Mouse (Mus musculus): ENCODE results near the gene Cd5l. TPM values are rescaled to one million over a fixed set of nuclear protein-coding genes. Genes with fewer than 3 reads are reported as not detected.
"Not testable (repeated sequence)": the region's sequence is repeated elsewhere in the genome, so short reads cannot be mapped to it uniquely, and the experiment has no call there.

Gene Cd5l
- polyA plus RNA-seq, 1 experiment from 2014 or later: 0.15 TPM

DNA sequence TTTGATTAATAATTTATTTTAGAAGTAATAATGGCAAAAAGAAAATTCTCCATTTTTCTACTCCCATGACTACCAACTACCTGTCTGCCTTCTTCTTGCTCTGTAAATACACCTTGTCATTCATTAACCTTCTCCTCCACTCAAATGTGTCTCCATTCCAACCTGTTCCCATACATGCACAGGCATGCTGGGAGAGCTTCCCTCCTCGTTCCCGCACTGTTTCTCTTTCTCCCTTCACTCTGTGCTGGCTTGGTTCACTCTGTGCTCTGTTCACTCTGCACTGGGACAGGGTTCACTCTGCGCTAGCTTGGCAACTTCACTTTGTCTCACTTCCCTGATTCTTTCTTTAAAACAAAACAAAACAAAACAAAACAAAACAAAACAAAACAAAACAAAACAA, 19.5 kb downstream of the Cd5l start:
- no peaks in the 10 kb centered on the region for H3K36me3 ChIP-seq
- H3K4me2 ChIP-seq (replicated peaks): no peak overlapping the region
- H3K9ac ChIP-seq: no peak overlapping the region
- no peak overlapping the region for H3K4me3 ChIP-seq
- H3K4me1 ChIP-seq: 0 out of 2 replicates have a peak, but pooled peaks cover 5% of the 10 kb centered on the region
- ATAC-seq (ENCODE audit: insufficient number of reproducible peaks, insufficient read depth, low FRiP score, low TSS enrichment): no peak
- H3K9me3 ChIP-seq: no peaks in the 10 kb centered on the region
- H3K27ac ChIP-seq: no peak overlapping the region
- 58% methylated on average over 3 of the region's 3 CpGs for WGBS
- H3K27me3 ChIP-seq: no peaks in the 10 kb centered on the region

DNA sequence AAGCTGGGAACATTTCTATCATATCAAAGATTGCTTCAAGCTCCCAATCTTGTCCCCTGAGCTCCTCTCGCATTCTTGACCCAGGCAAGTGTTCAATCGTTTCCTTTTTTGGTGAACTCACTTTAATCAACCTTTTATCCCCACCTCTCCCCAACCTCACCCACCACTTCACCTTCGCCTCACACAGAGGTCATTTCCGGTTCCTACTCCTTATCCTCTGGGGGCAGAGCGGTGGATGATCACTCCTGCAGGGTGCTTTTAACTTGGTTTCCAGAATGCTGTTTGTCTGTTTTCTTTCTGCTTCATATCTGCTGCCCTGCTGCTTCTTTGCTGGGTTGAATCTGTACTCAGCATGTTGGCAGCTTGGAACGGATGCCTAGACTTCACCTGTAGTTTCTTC, 20.0 kb downstream of the Cd5l start:
- Histone ChIP-seq H3K4me3 (no peak overlapping the region), H3K4me2 (replicated peaks) (no peak overlapping the region), H3K9ac (no peak overlapping the region), H3K27me3 (no peaks in the 10 kb centered on the region), H3K4me1 (0 out of 2 replicates have a peak, but pooled peaks cover 5% of the 10 kb centered on the region), H3K9me3 (no peaks in the 10 kb centered on the region), H3K36me3 (no peaks in the 10 kb centered on the region), H3K27ac (no peak overlapping the region)
- no peak for ATAC-seq (ENCODE audit: insufficient number of reproducible peaks, insufficient read depth, low FRiP score, low TSS enrichment)
- 59% methylated on average over 6 of the region's 6 CpGs for WGBS

DNA sequence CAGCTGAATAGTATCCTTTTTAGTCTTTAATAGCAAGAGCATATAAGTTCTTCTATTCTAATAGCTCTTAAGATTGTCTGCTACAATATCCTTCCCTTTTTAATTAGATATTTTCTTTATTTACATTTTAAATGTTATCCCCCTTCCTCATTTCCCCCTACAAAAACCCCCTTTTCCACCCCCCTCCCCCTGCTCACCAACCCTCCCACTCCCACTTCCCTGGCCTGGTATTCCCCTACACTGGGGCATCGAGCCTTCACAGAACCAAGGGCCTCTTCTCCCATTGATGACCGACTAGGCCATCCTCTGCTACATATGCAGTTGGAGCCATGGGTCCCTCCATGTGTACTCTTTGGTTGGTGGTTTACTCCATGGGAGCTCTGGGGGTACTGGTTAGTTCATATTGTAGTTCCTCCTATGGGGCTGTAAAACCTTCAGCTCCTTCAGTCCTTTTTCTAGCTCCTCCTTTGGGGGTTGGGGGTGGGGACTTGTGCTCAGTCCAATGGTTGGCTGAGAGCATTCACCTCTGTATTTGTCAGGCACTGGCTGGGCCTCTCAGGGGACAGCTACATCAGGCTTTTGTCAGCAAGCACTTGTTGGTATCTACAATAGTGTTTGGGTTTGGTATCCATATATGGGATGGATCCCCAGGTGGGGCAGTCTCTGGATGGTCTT, 22.1 kb downstream of the Cd5l start:
- H3K27me3 ChIP-seq; ATAC-seq (ENCODE audit: insufficient number of reproducible peaks, insufficient read depth, low FRiP score, low TSS enrichment): not testable (repeated sequence)

DNA sequence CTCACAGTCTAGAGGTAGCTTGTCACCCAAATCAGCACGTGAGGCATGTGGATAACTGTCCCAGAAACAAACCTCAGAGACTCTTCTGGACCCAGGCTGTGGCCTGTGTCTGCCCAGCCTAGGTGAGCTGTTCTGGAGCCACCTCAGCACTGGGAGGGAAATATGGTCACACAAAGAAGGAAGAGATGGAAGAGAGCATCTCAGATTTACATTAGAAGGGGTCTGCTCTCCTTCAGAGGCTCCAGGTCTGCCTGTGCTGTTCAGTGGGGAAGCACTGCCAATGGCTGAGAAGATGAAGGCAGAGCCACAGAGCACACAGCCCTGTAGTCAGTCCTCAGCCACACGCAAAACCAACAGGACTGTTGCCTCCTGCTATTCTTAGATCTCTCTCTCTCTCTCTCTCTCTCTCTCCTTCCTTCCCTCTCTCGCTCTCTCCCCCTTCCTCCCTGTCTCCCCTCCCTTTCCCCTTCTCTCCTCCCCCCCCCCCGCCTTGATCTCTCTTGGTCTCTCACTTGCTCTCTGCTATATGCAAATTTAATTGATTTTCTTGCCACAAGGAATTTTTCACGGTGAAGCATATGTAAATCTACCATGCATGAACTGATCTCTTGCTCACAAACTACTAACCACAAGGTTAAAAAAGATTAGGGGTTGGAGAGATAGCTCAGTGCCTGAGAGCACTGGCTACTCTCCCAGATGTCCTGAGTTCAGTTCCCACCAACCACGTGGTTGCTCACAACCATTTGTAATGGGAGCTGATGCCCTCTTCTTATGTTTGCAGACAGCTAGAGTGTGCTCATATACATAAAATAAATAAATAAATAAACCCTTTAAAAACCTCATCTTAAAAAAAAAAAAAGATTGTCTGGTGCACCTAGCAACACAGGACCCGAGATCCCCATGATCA, 24.4 kb downstream of the Cd5l start:
- Histone ChIP-seq H3K4me1 (no peaks in the 10 kb centered on the region), H3K4me3 (no peak overlapping the region), H3K9me3 (no peaks in the 10 kb centered on the region), H3K27me3 (no peaks in the 10 kb centered on the region), H3K36me3 (no peaks in the 10 kb centered on the region), H3K27ac (no peak overlapping the region), H3K4me2 (replicated peaks) (no peak overlapping the region), H3K9ac (no peak overlapping the region)
- WGBS: 73% methylated on average over 7 of the region's 7 CpGs
- ATAC-seq (ENCODE audit: insufficient number of reproducible peaks, insufficient read depth, low FRiP score, low TSS enrichment): no peak

More for the DNA sequence above, 22.1 kb downstream of the Cd5l start:
- not testable (repeated sequence) for H3K27ac ChIP-seq; H3K36me3 ChIP-seq; H3K9me3 ChIP-seq; H3K9ac ChIP-seq; H3K4me1 ChIP-seq; H3K4me2 ChIP-seq (replicated peaks); H3K4me3 ChIP-seq
- 85% methylated on average over 2 of the region's 2 CpGs for WGBS

DNA sequence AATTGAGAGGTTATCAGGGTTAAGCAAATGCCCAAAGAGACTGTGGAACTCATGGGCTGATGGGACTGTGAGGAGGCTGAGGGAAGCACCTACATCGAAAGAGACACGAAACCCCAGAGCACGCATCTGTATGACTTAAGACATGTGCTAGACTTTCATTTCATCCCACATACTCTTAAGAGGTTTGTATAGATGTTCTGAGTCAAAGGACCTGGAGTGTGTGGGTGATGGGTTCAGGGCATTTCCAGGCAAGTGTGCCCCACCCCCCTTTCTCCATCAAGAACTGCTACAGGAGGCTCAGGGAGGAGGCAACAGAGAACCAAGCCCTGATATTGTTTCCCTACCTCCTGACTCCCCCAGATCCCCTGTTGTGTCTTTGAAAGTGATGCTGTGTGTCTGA, 25.6 kb downstream of the Cd5l start:
- no peak overlapping the region for H3K27ac ChIP-seq
- no peak overlapping the region for H3K4me2 ChIP-seq (replicated peaks)
- no peaks in the 10 kb centered on the region for H3K9me3 ChIP-seq
- H3K9ac ChIP-seq: no peak overlapping the region
- no peaks in the 10 kb centered on the region for H3K27me3 ChIP-seq
- H3K4me3 ChIP-seq: no peak overlapping the region
- no peaks in the 10 kb centered on the region for H3K4me1 ChIP-seq
- no peak for ATAC-seq (ENCODE audit: insufficient number of reproducible peaks, insufficient read depth, low FRiP score, low TSS enrichment)
- H3K36me3 ChIP-seq: no peaks in the 10 kb centered on the region
- 92% methylated on average over 3 of the region's 3 CpGs for WGBS

DNA sequence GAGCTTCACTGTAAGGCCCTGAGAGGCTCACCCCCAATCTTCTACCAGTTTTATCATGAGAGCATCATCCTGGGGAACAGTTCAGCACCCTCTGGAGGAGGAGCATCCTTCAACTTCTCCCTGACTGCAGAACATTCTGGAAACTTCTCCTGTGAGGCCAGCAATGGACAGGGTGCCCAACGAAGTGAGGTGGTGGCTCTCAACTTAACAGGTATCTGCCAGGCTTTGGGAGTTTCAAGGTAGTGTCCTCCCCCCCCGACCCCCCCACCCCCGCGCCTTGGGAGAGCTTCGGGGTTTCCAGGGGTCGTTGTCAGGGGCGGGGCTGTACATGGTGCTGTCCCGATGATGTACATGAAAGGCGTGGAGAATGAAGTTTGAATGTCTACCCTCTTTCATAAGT, 27.4 kb downstream of the Cd5l start:
- Histone ChIP-seq H3K9ac (no peak overlapping the region), H3K4me2 (replicated peaks) (no peak overlapping the region), H3K9me3 (no peaks in the 10 kb centered on the region), H3K4me3 (no peak overlapping the region), H3K4me1 (no peaks in the 10 kb centered on the region), H3K27ac (no peak overlapping the region), H3K27me3 (no peaks in the 10 kb centered on the region), H3K36me3 (no peaks in the 10 kb centered on the region)
- WGBS: 87% methylated on average over 9 of the region's 9 CpGs
- no peak for ATAC-seq (ENCODE audit: insufficient number of reproducible peaks, insufficient read depth, low FRiP score, low TSS enrichment)

DNA sequence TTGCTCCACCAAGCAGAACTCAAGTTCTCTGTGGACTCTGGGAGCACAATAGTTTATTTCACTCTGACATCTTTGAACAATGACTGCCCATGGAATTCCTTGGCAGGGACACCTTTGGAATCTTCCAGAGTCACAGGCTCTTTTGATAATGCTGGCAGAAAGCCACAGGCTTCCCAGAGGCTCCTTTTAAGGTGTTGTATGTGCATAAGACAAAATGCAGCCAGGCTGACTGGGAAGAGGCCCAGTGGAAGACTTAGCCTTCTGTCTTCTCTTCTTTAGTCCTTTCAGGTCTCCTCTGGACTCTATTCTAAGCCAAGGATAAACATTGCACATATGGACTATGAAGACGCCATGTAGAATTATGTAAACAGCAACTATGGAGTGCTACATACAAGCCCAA, 33.3 kb downstream of the Cd5l start:
- Histone ChIP-seq H3K9me3 (no peaks in the 10 kb centered on the region), H3K4me2 (replicated peaks) (no peak overlapping the region), H3K4me3 (no peak overlapping the region), H3K36me3 (no peaks in the 10 kb centered on the region), H3K4me1 (no peaks in the 10 kb centered on the region), H3K27ac (no peak overlapping the region), H3K9ac (no peak overlapping the region), H3K27me3 (no peaks in the 10 kb centered on the region)
- 87% methylated on average over 1 of the region's 1 CpGs for WGBS
- no peak for ATAC-seq (ENCODE audit: insufficient number of reproducible peaks, insufficient read depth, low FRiP score, low TSS enrichment)

DNA sequence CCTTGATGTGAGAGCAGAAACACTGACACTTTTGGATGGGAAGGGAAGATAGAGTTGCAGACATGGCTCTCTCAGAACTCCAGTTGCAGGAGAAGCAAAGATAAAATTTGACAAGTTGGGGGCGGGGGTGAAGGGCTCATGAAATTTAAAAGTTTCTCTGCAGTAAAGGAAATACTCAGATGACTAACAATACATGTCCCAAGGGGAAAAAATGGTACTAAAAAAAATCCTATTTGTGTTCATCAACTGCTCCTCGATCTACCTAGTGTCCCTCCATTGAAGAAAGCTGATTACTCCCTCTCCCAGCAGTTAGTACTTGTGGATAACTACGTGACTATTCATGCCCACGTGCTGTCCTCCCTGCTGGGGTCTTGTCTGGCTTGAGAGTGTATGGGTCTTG, 41.1 kb downstream of the Cd5l start:
- Histone ChIP-seq H3K4me2 (replicated peaks) (no peak overlapping the region), H3K9ac (no peak overlapping the region), H3K9me3 (no peaks in the 10 kb centered on the region), H3K36me3 (no peaks in the 10 kb centered on the region), H3K4me3 (no peak overlapping the region), H3K27ac (no peak overlapping the region), H3K27me3 (no peaks in the 10 kb centered on the region), H3K4me1 (no peaks in the 10 kb centered on the region)
- ATAC-seq (ENCODE audit: insufficient number of reproducible peaks, insufficient read depth, low FRiP score, low TSS enrichment): no peak
- 60% methylated on average over 4 of the region's 4 CpGs for WGBS

DNA sequence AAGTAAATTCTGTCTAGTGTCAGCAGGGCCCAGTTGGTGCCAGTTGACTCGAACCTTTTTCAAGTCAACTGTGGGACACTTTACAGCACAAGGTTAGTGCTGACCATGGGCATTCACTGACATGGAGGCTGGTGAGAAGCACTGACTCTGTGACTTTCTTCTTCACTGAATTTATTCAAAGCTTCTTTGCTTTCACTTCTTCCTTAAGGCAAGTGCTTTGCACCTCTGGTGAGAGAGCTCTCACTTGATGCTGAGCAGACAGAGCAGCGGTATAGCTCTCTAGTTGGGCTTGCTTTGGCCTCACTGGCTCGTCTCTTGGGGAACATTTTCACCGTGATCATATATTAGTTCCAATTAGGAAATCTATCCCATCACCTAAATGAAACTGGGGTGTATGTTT, 42.2 kb downstream of the Cd5l start:
- 81% methylated on average over 4 of the region's 4 CpGs for WGBS
- no peak for ATAC-seq (ENCODE audit: insufficient number of reproducible peaks, insufficient read depth, low FRiP score, low TSS enrichment)
- no peak overlapping the region for H3K4me3 ChIP-seq
- no peaks in the 10 kb centered on the region for H3K36me3 ChIP-seq
- no peaks in the 10 kb centered on the region for H3K27me3 ChIP-seq
- no peaks in the 10 kb centered on the region for H3K4me1 ChIP-seq
- no peak overlapping the region for H3K4me2 ChIP-seq (replicated peaks)
- H3K9ac ChIP-seq: no peak overlapping the region
- H3K27ac ChIP-seq: no peak overlapping the region
- H3K9me3 ChIP-seq: no peaks in the 10 kb centered on the region

DNA sequence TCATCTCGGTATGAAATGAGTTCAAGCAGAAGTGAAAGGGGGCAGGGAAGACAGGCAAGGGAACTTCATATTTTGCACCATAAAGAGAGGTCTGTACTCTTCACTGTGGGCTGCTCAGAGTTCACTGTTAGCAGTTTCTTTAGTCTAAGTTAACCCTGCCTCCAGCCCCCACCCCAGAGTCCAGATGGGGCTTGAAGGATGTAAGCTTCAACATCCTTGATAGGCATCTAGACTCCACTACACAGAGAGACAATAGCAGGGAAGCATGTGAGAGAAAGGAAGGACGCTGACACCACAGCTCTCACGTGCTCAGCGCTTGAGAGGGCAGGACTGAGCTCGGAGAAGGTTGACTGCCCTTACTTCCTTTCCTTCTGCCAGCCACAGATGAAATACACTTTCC, 43.6 kb downstream of the Cd5l start:
- WGBS: 58% methylated on average over 5 of the region's 5 CpGs
- Histone ChIP-seq H3K4me3 (no peak overlapping the region), H3K27ac (no peak overlapping the region), H3K9me3 (no peaks in the 10 kb centered on the region), H3K4me1 (no peaks in the 10 kb centered on the region), H3K27me3 (no peaks in the 10 kb centered on the region), H3K4me2 (replicated peaks) (no peak overlapping the region), H3K9ac (no peak overlapping the region), H3K36me3 (no peaks in the 10 kb centered on the region)
- no peak for ATAC-seq (ENCODE audit: insufficient number of reproducible peaks, insufficient read depth, low FRiP score, low TSS enrichment)

DNA sequence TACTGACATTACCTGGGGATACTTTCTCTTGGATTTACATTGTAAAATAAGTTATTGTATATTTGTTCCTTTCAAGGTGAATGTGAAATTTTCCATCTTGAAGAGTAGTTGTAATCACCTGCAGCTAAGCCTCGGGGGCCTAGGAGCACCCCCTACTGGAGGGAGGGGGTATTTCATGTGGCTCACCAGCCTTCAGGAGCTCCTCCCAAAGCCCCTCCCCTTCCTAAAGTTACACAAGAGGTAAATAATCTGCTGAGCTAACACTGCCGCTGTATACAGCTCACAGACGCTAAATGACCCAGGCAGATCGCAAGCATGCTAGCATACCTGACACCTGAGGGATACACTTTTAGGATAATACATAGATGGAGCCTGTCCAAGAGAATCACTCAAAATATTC, 50.5 kb downstream of the Cd5l start:
- Histone ChIP-seq H3K27me3 (peaks cover 2% of the 10 kb centered on the region; the same call in 1 of the 2 replicates), H3K4me1 (no peaks in the 10 kb centered on the region), H3K4me2 (replicated peaks) (no peak overlapping the region), H3K9me3 (no peaks in the 10 kb centered on the region), H3K36me3 (no peaks in the 10 kb centered on the region), H3K9ac (no peak overlapping the region), H3K27ac (no peak overlapping the region), H3K4me3 (no peak overlapping the region)
- no peak for ATAC-seq (ENCODE audit: insufficient number of reproducible peaks, insufficient read depth, low FRiP score, low TSS enrichment)
- 20% methylated on average over 4 of the region's 4 CpGs for WGBS

Measured in embryonic facial prominence, embryonic 12.5 days (tissue).